Mouse (Mus musculus) lung, embryonic 14.5 days (tissue): Measurements from ENCODE around the gene Coro2a. TPM values are rescaled to one million over a fixed set of nuclear protein-coding genes. Genes with fewer than 3 reads are reported as not detected.

Experiments used
- ATAC-seq: fragments of 200-750 bp; cut with Nextera tagmentation; 2 replicates; pipeline ENCODE4 v1.8.0; 2017; ENCODE audit warnings: mild to moderate bottlenecking, moderate TSS enrichment, moderate library complexity; ENCODE audit not compliant: insufficient read depth
- DNase-seq: peaks from one replicate; pipeline ENCODE4 v3.0.0-alpha.2; 2015
- H3K27ac ChIP-seq: fragments of 300-500 bp; sonication (generic); 2 replicates; pipeline ENCODE4 v1.5.1; 2014; ENCODE audit warnings: low read depth, mild to moderate bottlenecking, moderate library complexity
- H3K27me3 ChIP-seq: fragments of 300-500 bp; sonication (generic); 2 replicates; pipeline ENCODE4 v1.6.1; 2014; ENCODE audit warnings: low read length, control low read depth; ENCODE audit not compliant: insufficient read depth
- H3K36me3 ChIP-seq: fragments of 300-500 bp; sonication (generic); 2 replicates; pipeline ENCODE4 v1.6.1; 2014; ENCODE audit warnings: control low read depth; ENCODE audit not compliant: insufficient read depth
- H3K4me1 ChIP-seq: fragments of 300-500 bp; sonication (generic); 2 replicates; pipeline ENCODE4 v1.6.1; 2014; ENCODE audit warnings: antibody characterized with exemption, control low read depth; ENCODE audit not compliant: insufficient read depth
- H3K4me2 ChIP-seq: fragments of 300-500 bp; sonication (generic); 2 replicates; pipeline ENCODE4 v1.6.1; 2014; ENCODE audit warnings: mild to moderate bottlenecking
- H3K4me3 ChIP-seq: fragments of 300-500 bp; sonication (generic); 2 replicates; pipeline ENCODE4 v1.5.1; 2014; ENCODE audit warnings: low read depth, low read length
- H3K9ac ChIP-seq: fragments of 300-500 bp; sonication (generic); 2 replicates; pipeline ENCODE4 v1.6.1; 2014
- H3K9me3 ChIP-seq: fragments of 300-500 bp; sonication (generic); 2 replicates; pipeline ENCODE4 v1.6.1; 2016; ENCODE audit warnings: low read depth, low read length, control low read depth
- CTCF ChIP-seq: IDR thresholded peaks from 2 replicates; pipeline ENCODE4 v1.5.1; 2016; ENCODE audit warnings: antibody characterized with exemption, low read depth
- WGBS: fragments of 180-500 bp; shearing (Covaris S2); extraction: QIAGEN DNeasy Blood & Tissue Kit; methylation state at CpG from one replicate; pipeline ENCODE4 v1.1.7; 2014; 5-methylcytosine and 5-hydroxymethylcytosine counted together
- polyA plus RNA-seq: library from polyadenylated mRNA; unstranded; fragments of >200 nt; fragmentation: Nextera tagmentation; extraction: Ambion mirVana; gene quantifications from 2 replicates; pipeline ENCODE4 v1.2.1, GENCODE M21; 2014

The Coro2a gene
- polyA plus RNA-seq, 1 experiment from 2014 or later: 3.3 TPM

DNA sequence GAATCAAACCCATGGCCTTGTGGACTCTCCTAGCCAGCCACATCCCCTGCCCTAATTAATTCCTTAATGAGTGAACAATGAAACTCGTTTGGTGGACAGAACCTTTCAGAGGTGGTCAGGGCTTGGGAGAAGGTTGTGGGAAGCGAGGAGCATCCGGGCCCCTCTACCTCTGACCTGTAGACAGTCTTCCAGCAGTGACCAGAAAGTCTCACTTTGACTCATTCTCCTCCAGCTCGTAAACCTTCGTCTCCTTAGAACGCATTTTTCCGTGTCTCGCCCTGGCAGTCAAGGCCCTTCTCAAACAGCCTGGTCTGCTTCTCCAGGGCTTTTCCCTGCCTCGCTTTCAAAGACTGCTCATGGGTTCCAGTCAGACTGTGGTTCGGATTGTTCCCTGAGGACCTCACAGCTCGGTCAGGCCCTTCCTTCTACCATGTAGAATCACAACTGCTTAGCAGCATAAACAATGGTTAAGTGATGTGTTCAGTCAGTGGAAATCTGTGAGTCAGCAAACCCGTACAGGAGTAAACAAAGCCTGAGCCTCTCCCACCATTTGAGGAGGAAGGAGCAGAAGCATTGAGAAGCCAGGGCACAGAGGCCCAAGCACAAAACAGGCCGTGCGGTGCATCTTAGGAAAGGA, 41.8 kb downstream of the Coro2a start:
- DNase-seq (no peak), ATAC-seq (no peak)
- 76% methylated on average over 14 of the region's 14 CpGs for WGBS
- Histone ChIP-seq H3K4me1 (no peaks in the 10 kb centered on the region), H3K9ac (no peak overlapping the region), H3K4me2 (no peak overlapping the region), H3K4me3 (no peak overlapping the region), H3K27ac (no peak overlapping the region), H3K9me3 (no peaks in the 10 kb centered on the region), H3K27me3 (no peaks in the 10 kb centered on the region), H3K36me3 (no peaks in the 10 kb centered on the region)
- TF ChIP-seq CTCF: no peak

DNA sequence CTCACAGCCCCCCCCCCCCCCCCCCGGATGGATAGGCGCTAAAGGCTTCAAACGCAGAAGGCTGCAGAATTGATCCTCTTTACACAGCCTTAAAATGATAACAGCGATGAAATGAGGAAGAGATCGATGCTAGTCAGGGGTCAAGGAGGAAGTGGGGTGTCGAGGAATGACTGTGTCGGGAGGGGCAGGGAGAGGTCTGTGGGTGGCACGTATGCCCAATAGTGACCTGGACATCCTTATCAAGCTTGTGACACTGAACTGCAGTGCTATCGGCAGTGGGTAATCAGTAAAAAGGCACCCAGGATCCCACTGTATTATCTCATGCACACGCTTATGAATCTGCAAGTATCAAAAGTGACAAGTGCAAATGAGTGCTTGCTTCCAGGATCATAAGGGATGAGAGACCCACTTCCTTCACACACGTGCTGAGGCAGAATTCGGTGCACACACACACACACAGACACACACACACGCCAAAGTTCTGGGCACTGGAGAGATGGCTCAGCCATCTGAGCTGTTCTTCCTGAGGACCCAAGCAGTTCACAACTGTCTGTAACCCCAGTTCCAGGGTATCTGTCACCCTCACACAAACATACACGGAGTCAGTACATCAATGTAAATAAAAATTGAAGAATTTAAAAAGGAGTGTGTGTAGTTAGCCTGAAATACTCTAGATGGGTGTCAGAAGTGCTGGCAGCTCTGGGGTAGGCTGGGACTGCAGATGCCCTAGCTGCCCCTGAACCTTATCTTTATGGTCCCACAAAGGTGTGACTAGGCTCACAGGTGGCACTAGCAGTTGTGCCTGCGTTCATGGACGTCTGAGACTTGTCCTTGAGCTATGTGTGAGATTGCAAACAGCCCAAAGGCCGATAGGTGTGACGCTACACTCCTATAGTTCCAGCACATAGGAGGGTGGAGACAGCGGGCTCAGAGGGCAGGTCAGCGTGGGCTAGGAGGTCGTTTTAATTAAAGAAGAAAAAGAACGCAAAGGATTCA, 43.0 kb downstream of the Coro2a start:
- H3K9ac ChIP-seq: no peak overlapping the region
- TF ChIP-seq CTCF: no peak
- no peak for DNase-seq
- no peaks in the 10 kb centered on the region for H3K36me3 ChIP-seq
- H3K4me1 ChIP-seq: no peaks in the 10 kb centered on the region
- no peaks in the 10 kb centered on the region for H3K27me3 ChIP-seq
- WGBS: 51% methylated on average over 22 of the region's 22 CpGs
- H3K4me2 ChIP-seq: no peak overlapping the region
- ATAC-seq: no peak
- H3K27ac ChIP-seq: no peak overlapping the region
- H3K9me3 ChIP-seq: no peaks in the 10 kb centered on the region
- no peak overlapping the region for H3K4me3 ChIP-seq

DNA sequence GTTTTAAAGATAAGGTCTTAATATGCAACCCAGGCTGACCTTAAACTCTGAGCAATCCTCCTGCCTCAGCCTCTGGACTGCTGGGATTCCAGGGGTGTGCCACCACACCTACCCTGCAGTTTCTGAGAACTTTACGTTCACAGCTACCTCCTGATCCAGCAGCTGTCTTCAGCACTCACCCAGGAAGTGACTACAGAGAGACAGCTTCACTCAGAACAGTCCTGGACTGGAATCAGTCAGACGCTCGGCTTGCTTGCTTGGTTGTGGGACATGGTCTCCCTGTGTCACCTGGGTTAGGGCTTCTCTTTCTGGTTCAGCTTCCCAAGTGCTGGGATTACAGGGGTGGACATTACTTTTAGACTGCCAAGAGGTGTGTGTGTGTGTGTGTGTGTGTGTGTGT, 45.1 kb downstream of the Coro2a start:
- Histone ChIP-seq H3K36me3 (no peaks in the 10 kb centered on the region), H3K4me1 (no peaks in the 10 kb centered on the region), H3K4me2 (no peak overlapping the region), H3K27ac (no peak overlapping the region), H3K9ac (no peak overlapping the region), H3K27me3 (no peaks in the 10 kb centered on the region), H3K9me3 (no peaks in the 10 kb centered on the region), H3K4me3 (no peak overlapping the region)
- DNase-seq (no peak), ATAC-seq (no peak)
- no peak for TF ChIP-seq CTCF
- WGBS: 66% methylated on average over 3 of the region's 3 CpGs

DNA sequence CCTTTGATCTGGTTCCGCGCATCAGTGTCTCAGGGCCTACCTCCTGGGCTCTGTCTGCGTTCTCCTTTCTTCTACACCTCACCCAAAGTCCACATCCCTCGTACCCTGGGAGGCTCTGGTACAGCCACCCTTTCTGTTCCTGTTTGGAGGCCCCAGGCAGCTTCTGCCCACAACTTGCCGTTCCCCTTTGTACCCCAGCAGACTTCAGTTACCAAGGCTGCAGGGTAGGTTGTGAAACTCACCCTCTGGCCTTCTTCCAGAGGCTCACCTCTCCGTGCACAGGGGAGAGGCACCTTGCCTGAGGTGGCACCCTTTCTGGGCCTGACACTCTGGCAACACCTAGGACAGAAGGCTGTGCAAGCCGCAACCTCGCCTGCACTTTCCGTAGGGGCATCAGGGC, 46.2 kb downstream of the Coro2a start:
- Histone ChIP-seq H3K4me1 (no peaks in the 10 kb centered on the region), H3K27me3 (no peaks in the 10 kb centered on the region), H3K27ac (no peak overlapping the region), H3K9ac (no peak overlapping the region), H3K36me3 (no peaks in the 10 kb centered on the region), H3K9me3 (no peaks in the 10 kb centered on the region), H3K4me3 (no peak overlapping the region), H3K4me2 (no peak overlapping the region)
- ATAC-seq (no peak), DNase-seq (no peak)
- 79% methylated on average over 9 of the region's 9 CpGs for WGBS
- TF ChIP-seq CTCF: no peak

DNA sequence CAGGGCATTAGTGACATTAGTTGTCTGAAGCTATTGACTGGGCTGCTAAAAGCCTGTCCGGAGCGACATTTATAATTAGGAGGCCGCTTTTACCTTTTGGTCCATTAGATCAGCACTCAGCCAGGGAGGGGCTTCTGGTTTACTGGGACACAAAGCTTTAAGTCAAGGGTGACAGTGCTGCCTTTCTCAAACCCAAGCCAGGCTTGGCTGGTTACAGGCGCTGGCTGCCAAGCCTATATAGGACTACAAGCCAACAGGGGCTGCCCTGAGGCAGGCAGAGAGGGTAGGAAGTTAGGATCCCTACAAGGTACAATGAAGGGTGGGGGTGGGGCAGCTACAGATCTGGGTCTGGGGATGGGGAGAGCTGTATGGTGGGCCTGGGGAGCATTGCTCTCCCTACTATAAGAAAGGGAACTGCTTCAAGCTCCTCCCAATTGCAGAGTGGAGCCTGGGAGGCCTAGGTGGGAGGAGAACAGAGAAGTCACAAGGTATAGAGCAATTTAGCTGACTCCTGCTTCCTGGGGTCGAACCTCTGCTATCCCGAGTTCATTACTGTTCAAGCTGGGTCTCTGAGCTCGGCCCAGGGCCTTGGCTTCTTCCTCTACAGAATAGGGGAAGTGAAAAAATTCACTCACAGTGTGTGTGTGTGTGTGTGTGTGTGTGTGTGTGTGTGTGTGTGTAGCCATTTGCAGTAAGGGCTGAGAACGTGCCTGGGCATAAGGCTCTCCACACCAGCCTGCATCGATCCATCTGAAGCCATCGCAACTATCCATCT, 47.5 kb downstream of the Coro2a start:
- Histone ChIP-seq H3K9ac (no peak overlapping the region), H3K9me3 (no peaks in the 10 kb centered on the region), H3K36me3 (no peaks in the 10 kb centered on the region), H3K4me3 (no peak overlapping the region), H3K27me3 (no peaks in the 10 kb centered on the region), H3K4me2 (no peak overlapping the region), H3K27ac (no peak overlapping the region; the same call in 1 of the 2 replicates), H3K4me1 (no peaks in the 10 kb centered on the region)
- no peak for TF ChIP-seq CTCF
- 76% methylated on average over 10 of the region's 10 CpGs for WGBS
- DNase-seq (no peak), ATAC-seq (no peak)

DNA sequence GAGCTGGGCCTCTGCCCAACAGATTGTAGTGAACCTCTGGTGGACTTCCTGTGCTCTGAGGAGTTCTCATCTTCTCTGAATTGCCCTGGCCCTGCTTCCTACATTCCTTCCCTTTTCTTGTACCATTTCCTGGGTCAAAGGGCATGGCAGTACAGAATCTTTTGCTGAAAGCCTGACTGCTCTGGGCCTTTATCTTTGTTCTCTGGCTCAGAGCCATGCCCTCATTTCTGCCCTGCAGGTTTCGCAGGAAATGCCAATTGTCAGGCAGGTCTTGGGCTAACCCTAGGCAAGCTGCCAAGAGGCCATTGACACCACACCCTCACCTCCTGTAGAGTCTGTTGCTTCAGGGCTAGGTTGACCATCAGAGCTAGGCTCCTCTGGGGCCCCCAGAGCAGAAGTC, 48.1 kb downstream of the Coro2a start:
- H3K4me2 ChIP-seq: no peak overlapping the region
- H3K27ac ChIP-seq: no peak overlapping the region; the same call in 1 of the 2 replicates
- WGBS: 46% methylated on average over 1 of the region's 1 CpGs
- no peak for TF ChIP-seq CTCF
- H3K4me3 ChIP-seq: no peak overlapping the region
- ATAC-seq: no peak
- H3K9ac ChIP-seq: no peak overlapping the region
- peak; percentile 53 for DNase-seq
- no peaks in the 10 kb centered on the region for H3K4me1 ChIP-seq
- no peaks in the 10 kb centered on the region for H3K9me3 ChIP-seq
- no peaks in the 10 kb centered on the region for H3K36me3 ChIP-seq
- no peaks in the 10 kb centered on the region for H3K27me3 ChIP-seq

DNA sequence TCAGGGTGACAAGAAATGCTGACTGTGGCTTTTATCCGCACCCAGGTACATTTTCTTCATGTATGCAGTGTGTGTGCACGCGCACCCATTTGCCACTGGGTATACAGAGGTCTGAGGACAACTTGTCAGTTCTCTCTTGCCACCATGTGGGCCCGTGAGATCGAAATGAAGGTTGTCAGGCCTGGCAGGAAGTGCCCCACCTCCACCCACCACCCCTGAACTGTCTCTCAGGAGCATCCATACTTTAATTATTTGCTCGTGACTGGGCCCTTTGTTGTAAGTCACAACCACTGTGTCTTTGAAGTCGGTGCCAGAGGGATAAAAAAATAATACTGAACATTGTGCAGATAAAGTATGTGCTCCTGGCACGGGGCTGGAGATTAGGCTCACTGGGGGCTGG, 51.6 kb downstream of the Coro2a start:
- H3K4me1 ChIP-seq: no peaks in the 10 kb centered on the region
- TF ChIP-seq CTCF: no peak
- no peak overlapping the region for H3K9ac ChIP-seq
- DNase-seq (no peak), ATAC-seq (no peak)
- no peak overlapping the region for H3K27ac ChIP-seq
- no peaks in the 10 kb centered on the region for H3K36me3 ChIP-seq
- no peak overlapping the region for H3K4me3 ChIP-seq
- 59% methylated on average over 8 of the region's 8 CpGs for WGBS
- no peaks in the 10 kb centered on the region for H3K27me3 ChIP-seq
- H3K4me2 ChIP-seq: no peak overlapping the region
- H3K9me3 ChIP-seq: no peaks in the 10 kb centered on the region
